ENCODE assay signal across 25 mouse cellular contexts in the genomic region with DNA sequence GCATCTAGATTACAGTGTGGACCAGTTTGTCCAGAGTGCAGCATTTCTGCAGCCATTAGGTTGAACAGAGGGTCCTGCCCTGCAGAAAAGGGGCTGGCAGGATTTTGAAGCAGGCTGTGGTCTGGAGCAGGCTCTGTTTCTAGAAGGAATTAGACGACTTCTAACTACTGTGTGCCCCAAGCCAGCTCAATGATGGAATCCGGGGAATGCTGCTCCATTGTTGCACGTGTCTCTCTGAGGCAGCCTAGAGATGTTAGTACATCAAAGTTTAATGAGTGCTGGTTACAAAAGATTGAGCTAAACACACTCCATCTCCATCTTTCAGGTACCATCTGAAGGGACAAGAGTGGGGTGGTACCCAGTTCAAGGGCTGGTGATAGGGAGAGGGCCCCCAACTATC.
DNase-seq lines count a peak whose midpoint lies in the region; ATAC-seq and TF ChIP-seq lines count a peak whose summit lies in the region.
"Had no signal": no experiment of that assay in that cellular context is flagged by ENCODE, and none has a peak within 500 bp of the region (broad histone marks: within the 10 kb centered on the region; RNA-seq: fewer than 3 reads in every experiment).

No protein-coding gene starts in this region.

- H3K9me3 ChIP-seq in heart, embryonic 11.5 days (replicated peaks; ENCODE audit: control insufficient read depth, low read length), result no peaks in the 10 kb centered on the region
- no peaks in the 10 kb centered on the region for H3K9me3 ChIP-seq in heart, postnatal 0 days (replicated peaks; ENCODE audit: control insufficient read depth, low read length)
- no peaks in the 10 kb centered on the region for H3K9me3 ChIP-seq in embryonic facial prominence, embryonic 14.5 days (ENCODE audit: control insufficient read depth, low read length)
- H3K9me3 ChIP-seq: forebrain, embryonic 12.5 days; limb, embryonic 15.5 days; lung, embryonic 15.5 days; stomach, embryonic 15.5 days had no signal

- no peak overlapping the region for H3K9ac ChIP-seq in heart, embryonic 11.5 days (ENCODE audit: low read depth, low read length)
- no peak overlapping the region for H3K9ac ChIP-seq in heart, postnatal 0 days (replicated peaks; ENCODE audit: low read depth, low read length)
- H3K9ac ChIP-seq in embryonic facial prominence, embryonic 14.5 days (ENCODE audit: low read depth, low read length), result no peak overlapping the region
- H3K9ac ChIP-seq: forebrain, embryonic 12.5 days; limb, embryonic 15.5 days; liver, embryonic 14.5 days; lung, embryonic 15.5 days; stomach, embryonic 15.5 days had no signal

- 19% methylated on average over 3 of the region's 3 CpGs for WGBS in heart, embryonic 11.5 days (ENCODE audit: insufficient replicate concordance)
- whole genome bisulfite sequencing in heart, postnatal 0 days, result 18% methylated on average over 3 of the region's 3 CpGs
- 19% methylated on average over 3 of the region's 3 CpGs for WGBS in embryonic facial prominence, embryonic 14.5 days

- H3K27me3 ChIP-seq in heart, embryonic 11.5 days (ENCODE audit: control insufficient read depth, insufficient read depth, low read length), result no peaks in the 10 kb centered on the region
- H3K27me3 ChIP-seq in heart, postnatal 0 days (ENCODE audit: control insufficient read depth, insufficient read depth, low read length), result no peaks in the 10 kb centered on the region
- no peaks in the 10 kb centered on the region for H3K27me3 ChIP-seq in embryonic facial prominence, embryonic 14.5 days (replicated peaks; ENCODE audit: control insufficient read depth, insufficient read depth, low read length)
- H3K27me3 ChIP-seq: forebrain, embryonic 12.5 days; limb, embryonic 15.5 days; lung, embryonic 15.5 days; stomach, embryonic 15.5 days had no signal

- intact Hi-C loops in heart, postnatal 14 days (cut with DNase I), result no loop called here

- TF ChIP-seq EP300 in heart, postnatal 0 days (IDR thresholded peaks at IDR 0.05; ENCODE audit: low read depth), result no peak

- peaks cover 39% of the 10 kb centered on the region for H3K4me1 ChIP-seq in heart, embryonic 11.5 days (ENCODE audit: control insufficient read depth, insufficient read depth, low read length)
- H3K4me1 ChIP-seq in heart, postnatal 0 days (ENCODE audit: control insufficient read depth, insufficient read depth), result peaks cover 25% of the 10 kb centered on the region
- peaks cover 44% of the 10 kb centered on the region for H3K4me1 ChIP-seq in embryonic facial prominence, embryonic 14.5 days (ENCODE audit: control insufficient read depth, insufficient read depth, low read length)

- no peak for TF ChIP-seq CTCF in heart, postnatal 0 days (IDR thresholded peaks at IDR 0.05; ENCODE audit: low read depth)

- H3K4me3 ChIP-seq in heart, embryonic 11.5 days (ENCODE audit: low read depth, low read length), result no peak overlapping the region
- H3K4me3 ChIP-seq in heart, postnatal 0 days (ENCODE audit: low read depth, low read length), result no peak overlapping the region
- H3K4me3 ChIP-seq in embryonic facial prominence, embryonic 14.5 days (ENCODE audit: low read depth, low read length), result no peak overlapping the region
- H3K4me3 ChIP-seq: forebrain, embryonic 12.5 days; gastrocnemius, adult 2 months; limb, embryonic 15.5 days; lung, embryonic 15.5 days; stomach, embryonic 15.5 days had no signal

- H3K4me2 ChIP-seq in heart, embryonic 11.5 days, result no peak overlapping the region
- no peak overlapping the region for H3K4me2 ChIP-seq in heart, postnatal 0 days (ENCODE audit: low read depth, low read length)
- no peak overlapping the region for H3K4me2 ChIP-seq in embryonic facial prominence, embryonic 14.5 days (ENCODE audit: low read depth, low read length)
- H3K4me2 ChIP-seq: forebrain, embryonic 12.5 days; limb, embryonic 15.5 days; lung, embryonic 15.5 days; stomach, embryonic 15.5 days had no signal

- ATAC-seq in heart, embryonic 11.5 days (replicated peaks; ENCODE audit: insufficient number of reproducible peaks, low FRiP score, low TSS enrichment), result 0 out of 2 replicates have a peak, but pooled peaks have one; percentile 31
- ATAC-seq in heart, postnatal 0 days (ENCODE audit: insufficient read depth, low read depth), result peak; percentile 64
- no peak for ATAC-seq in embryonic facial prominence, embryonic 14.5 days (ENCODE audit: low read depth)
- ATAC-seq: CD4-positive, CD25-positive, alpha-beta regulatory T cell, adult 4 months; intestine, postnatal 0 days; midbrain, embryonic 16.5 days had no signal

- peak overlapping the region; percentile 46; the same call in 1 of the 2 replicates for H3K27ac ChIP-seq in heart, embryonic 11.5 days (ENCODE audit: low read depth, low read length)
- no peak overlapping the region for H3K27ac ChIP-seq in heart, postnatal 0 days (ENCODE audit: low read depth)
- H3K27ac ChIP-seq in embryonic facial prominence, embryonic 14.5 days (replicated peaks; ENCODE audit: low read depth, low read length), result peak overlapping the region; percentile 23; the same call in 1 of the 2 replicates
- H3K27ac ChIP-seq: forebrain, embryonic 12.5 days; gastrocnemius, adult 2 months; liver, embryonic 14.5 days; lung, embryonic 15.5 days; stomach, embryonic 15.5 days had no signal

- H3K36me3 ChIP-seq in heart, embryonic 11.5 days (ENCODE audit: control insufficient read depth, insufficient read depth, low read length), result no peaks in the 10 kb centered on the region
- H3K36me3 ChIP-seq in heart, postnatal 0 days (replicated peaks; ENCODE audit: control insufficient read depth, insufficient read depth, low read length), result no peaks in the 10 kb centered on the region
- no peaks in the 10 kb centered on the region for H3K36me3 ChIP-seq in embryonic facial prominence, embryonic 14.5 days (ENCODE audit: control insufficient read depth, insufficient read depth, low read length)
- H3K36me3 ChIP-seq: forebrain, embryonic 12.5 days; limb, embryonic 15.5 days; lung, embryonic 15.5 days; stomach, embryonic 15.5 days had no signal

- DNase-seq in heart, adult 11 months, result no peak
- DNase-seq in heart, postnatal 0 days (ENCODE audit: low spot score), result no peak
- no peak for DNase-seq in heart, postnatal 14 days
- peak; percentile 27 for DNase-seq in R1 (ENCODE audit: low read depth, low spot score)
- peak; percentile 52 for DNase-seq in embryonic facial prominence, embryonic 14.5 days (ENCODE audit: low spot score)
- DNase-seq in frontal cortex, postnatal 25 days (ENCODE audit: low spot score in 2 of 2), result no peak
- no peak for DNase-seq in frontal cortex, postnatal 36 days (ENCODE audit: low spot score in 2 of 2)
- DNase-seq: adrenal gland, postnatal 10 days; cerebellum, adult 18-20 months; cerebellum, postnatal 14 days; gastrocnemius, adult 2 months; kidney, postnatal 25 days; lung, postnatal 4 days; right cerebral cortex, postnatal 4 days; thymus, adult 18-20 months; thymus, postnatal 36 days had no signal

Comparison
In these comparisons a context has a peak if more than half of its experiments do, and no peak if none do; other contexts are left out.
1. DNase-seq: peak in R1 (single experiment) and embryonic facial prominence, embryonic 14.5 days (single experiment); none in heart, adult 11 months (single experiment), heart, postnatal 0 days (single experiment), heart, postnatal 14 days (0 of 2), frontal cortex, postnatal 25 days (0 of 2) and frontal cortex, postnatal 36 days (0 of 2).